8 mouse cellular contexts compared by ENCODE assay signal in the genomic region with DNA sequence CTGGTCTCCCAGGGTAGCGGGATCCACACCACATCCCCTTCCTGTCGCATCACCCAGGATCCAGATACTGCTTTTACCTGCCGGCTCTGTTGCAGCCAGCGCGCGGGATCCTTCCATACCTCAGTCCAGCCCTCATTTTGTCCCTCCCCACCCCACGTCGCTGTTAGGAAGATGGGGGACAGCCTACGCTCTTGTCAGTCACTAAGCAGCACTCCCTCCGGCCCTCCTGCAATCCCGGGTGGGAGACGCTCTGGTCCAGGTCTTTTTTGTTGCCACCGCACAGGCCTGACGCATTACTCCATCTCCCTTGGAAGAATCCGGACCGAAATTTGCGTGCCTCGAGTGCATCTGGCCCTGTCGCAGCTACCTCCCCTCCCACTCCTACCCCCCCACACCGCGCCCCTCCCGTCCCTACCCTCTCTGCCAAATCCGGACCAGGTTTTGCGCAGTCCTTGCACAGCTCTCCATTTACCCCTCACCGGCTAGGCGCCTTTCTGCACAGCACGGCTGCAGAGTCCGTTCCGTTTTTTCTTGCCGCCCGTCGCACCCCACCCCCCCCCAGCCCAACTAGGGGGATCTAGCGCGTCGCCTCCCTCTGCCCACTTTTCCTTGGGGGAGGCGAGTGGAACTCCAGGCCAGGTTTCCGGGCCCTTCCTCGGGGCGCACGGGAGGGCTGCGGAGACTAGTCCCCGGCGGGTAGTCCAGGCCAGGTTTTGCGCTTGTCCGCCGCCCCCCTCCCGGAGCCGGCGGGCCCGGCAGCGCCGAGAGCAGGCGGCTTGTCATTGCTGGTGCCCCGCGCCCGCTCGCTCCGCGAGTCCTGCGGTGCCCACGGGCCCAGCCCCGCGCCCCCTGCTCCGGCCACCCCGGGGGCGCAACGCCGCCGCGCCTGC. TPM values are rescaled to one million over a fixed set of nuclear protein-coding genes. Genes with fewer than 3 reads are reported as not detected.
DNase-seq lines count a peak whose midpoint lies in the region; ATAC-seq lines count a peak whose summit lies in the region.

A gene (plus strand): TSS at position 743 of the 890 bp plus-strand sequence.

- DNase-seq in adrenal gland, adult (ENCODE audit: inconsistent age in 2 of 2, low spot score in 1 of 2): peak; percentile 94 to 96
- DNase-seq in embryo, embryonic 10 days (ENCODE audit: low spot score): peak; percentile 94
- peak; percentile 90 for DNase-seq in gastrocnemius, postnatal 25 days
- DNase-seq in left cerebral cortex, adult 9 months (ENCODE audit: low spot score in 2 of 2): peak; percentile 95 to 96
- DNase-seq in right cerebral cortex, postnatal 14 days: peak; percentile 94
- DNase-seq in urinary bladder, postnatal 25 days (ENCODE audit: low spot score): peak; percentile 80

- peak; percentile 64 for ATAC-seq in inflammation-experienced regulatory T-cells, adult 6 months
- ATAC-seq in megakaryocyte progenitor cell, adult 5-6 weeks (replicated peaks; ENCODE audit: poor library complexity): peak; percentile 59

RNA-seq across cellular contexts. Expression of the gene that starts here (rescaled TPM):
- 10 to 100 TPM; 23.7 to 26.0 TPM for total RNA-seq in gastrocnemius, postnatal 25 days (2021)
- 10 to 100 TPM in 2 of 3 experiments, 1 to 10 TPM in 1; 5.1 to 13.8 (median 11.3) TPM for polyA plus RNA-seq in inflammation-experienced regulatory T-cells, adult 6 months (2017; shearing (Covaris generic))
- 2.9 and 5.9 TPM in 2 replicates for total RNA-seq in megakaryocyte progenitor cell, adult 5-6 weeks (2015)
- total RNA-seq in megakaryocyte progenitor cell, adult 5-6 weeks (2017): 2.3 and 2.4 TPM in 2 replicates

Comparison
In these comparisons a context has a peak if more than half of its experiments do, and no peak if none do; other contexts are left out.
1. Peak in every context shown above with its lines: DNase-seq and ATAC-seq.